Mouse (Mus musculus) cerebellum, adult 9-11 months (tissue): ENCODE measurements around the gene Usp15.

ENCODE experiments used
- DNase-seq: peaks from one replicate; pipeline ENCODE4 v3.0.0; 2022

Usp15 gene

GRCm38 (mm10) chr10:123100584-123100983 lies 96.2 kb downstream of the Usp15 start:
- no peak for DNase-seq

GRCm38 (mm10) chr10:123094504-123094903 lies 102.3 kb downstream of the Usp15 start:
- DNase-seq: no peak

DNA sequence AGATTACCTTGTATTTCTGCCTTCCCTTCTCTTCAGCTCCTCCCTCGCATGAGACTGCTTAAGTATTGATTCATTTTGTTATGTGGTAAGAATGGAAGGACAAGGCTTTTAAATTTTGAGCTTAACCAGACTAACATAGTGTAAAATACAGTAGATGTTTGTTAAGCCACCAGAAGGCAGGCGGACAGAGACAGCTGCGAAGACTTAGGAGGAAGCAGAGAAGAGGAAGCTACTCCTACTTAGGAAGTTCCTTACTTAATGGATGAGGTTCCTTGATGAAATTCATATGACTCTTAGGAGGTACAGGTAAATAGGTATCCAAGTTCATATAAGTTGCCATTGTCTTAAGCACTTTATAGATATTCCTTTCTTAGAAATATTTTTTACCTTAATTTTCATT lies 104.2 kb downstream of the Usp15 start:
- DNase-seq: no peak

DNA sequence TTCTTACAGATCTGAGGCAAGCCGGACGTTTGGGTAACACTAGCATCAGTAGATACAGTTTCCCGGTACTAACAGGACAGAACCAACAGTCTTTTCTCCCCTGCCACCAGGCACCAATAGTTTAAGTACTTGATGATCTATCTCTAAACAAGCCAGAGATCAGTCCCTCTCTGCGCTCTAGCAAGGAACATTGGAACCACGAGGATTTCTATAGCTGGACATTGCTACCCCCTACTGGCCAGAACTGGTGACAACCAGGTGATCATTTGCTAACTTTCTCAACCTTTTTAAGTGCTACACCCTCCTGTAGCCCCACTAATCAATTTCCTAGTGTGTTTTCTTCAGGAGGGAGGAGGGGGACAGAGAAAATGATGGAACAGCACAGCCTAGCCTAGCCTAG lies 105.1 kb downstream of the Usp15 start:
- DNase-seq: no peak

DNA sequence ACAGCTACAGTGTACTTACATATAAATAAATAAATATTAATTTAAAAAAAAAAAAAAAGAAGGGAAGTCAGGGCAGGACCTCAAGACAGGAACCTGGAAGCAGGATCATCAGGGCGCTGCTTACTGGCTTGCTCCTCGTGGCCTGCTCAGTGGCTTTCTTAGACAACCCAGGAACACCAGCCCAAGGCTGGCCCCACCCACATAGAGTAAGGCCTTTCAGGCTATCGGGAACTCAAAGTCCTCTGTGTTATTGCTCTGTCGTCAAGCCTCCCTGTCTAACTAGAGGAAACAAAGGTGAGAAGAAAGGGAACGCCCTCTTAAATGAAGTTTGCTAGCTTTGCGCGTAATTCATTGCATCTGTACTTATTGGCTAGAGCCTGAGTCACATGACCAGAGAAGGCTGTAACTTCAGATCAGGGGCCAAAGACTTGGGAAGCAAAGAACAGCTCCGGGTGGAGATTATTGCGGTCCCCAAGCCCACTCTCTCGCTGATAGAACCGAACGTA lies 107.3 kb downstream of the Usp15 start:
- no peak for DNase-seq

- no peak for DNase-seq
Observed at GRCm38 (mm10) chr10:123086847-123087246, 109.9 kb downstream of the Usp15 start.

- no peak for DNase-seq
Observed at GRCm38 (mm10) chr10:123084900-123085641, 111.7 kb downstream of the Usp15 start.

DNA sequence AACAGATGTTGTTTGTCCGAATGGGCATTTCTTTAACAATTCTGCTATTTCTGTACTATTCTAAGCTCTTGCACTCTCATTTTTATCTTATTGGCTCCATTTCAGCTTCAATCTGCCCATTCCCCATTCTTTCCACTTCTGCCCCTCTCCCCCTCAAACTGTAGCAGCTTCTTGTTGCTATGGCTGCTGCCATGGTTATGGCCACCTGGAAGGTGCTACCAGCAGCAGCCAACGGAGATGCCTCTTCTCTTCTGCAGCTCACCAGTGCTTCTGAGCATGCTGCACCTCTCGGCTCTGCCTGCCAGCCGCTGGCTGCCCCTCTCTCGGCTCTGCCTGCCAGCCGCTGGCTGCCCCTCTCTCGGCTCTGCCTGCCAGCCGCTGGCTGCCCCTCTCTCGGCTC lies 112.5 kb downstream of the Usp15 start:
- DNase-seq: no peak

GRCm38 (mm10) chr10:123076245-123077023 lies 120.4 kb downstream of the Usp15 start, which contains the start of gene Mon2:
Gene Mon2 (minus strand): TSS chr10:123076505.
- peak; percentile 97 for DNase-seq

DNA sequence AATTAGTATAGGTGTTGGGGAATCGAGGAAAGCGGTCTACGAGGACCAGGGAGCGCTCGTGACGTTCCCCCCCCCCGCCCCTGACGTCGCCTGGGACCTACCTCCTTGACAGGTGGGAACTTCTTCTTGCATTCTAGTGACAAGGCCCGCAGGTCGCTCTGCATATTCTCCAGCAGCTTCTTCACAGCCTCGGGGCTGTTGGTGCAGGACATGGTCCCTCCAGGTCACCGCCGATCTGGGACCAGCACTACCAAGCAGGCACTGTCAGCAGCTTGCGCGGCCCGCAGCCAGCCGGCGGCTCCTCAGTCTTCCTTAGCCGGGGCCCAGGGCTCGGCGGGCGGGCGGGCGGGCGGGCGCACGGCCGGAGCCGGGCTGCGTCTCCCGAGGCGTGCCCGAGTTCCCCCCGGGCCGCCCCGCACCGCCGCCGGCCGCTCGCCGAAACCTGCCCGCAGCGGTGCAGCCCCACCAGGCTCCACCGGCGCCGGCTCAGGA lies 121.0 kb downstream of the Usp15 start:
- peak; percentile 71 for DNase-seq

- DNase-seq: no peak
Observed at GRCm38 (mm10) chr10:123071997-123072396, 124.8 kb downstream of the Usp15 start.

DNA sequence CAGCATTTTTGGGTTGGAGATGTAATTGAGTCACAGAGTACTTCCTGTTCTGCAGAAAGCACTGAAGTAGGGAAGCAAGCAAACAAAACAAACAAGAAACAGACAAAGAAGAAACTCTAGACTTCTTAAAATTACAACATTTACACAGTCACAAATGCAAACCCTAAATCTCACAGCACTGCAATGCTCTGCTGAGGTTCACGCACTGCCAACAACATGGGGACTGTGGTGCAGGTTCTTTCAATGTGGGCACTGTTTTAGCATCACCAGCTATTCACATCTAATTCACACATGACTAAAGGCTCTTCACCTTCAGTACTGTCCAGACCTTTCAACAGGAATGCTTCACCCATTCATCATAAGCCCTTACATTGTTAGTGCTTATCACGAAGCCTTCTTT lies 133.8 kb downstream of the Usp15 start:
- DNase-seq: no peak

GRCm38 (mm10) chr10:123060831-123061230 lies 136.0 kb downstream of the Usp15 start:
- no peak for DNase-seq

DNA sequence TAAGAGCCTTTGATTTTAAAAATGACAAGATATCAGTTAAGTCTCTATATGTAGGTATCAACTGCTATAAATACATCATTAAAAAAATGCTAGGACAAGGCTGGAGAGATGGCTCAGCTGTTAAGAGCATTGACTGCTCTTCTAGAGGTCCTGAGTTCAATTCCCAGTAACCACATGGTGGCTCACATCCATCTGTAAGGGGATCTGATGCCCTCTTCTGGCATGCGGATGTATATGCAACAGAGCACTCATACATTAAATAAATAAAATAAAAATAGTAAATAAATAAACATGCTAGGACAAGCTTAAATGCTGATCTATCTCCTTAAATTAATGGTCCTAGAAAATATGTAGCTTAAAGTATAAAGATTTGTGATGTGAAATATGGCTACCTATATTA lies 139.7 kb downstream of the Usp15 start:
- no peak for DNase-seq

DNA sequence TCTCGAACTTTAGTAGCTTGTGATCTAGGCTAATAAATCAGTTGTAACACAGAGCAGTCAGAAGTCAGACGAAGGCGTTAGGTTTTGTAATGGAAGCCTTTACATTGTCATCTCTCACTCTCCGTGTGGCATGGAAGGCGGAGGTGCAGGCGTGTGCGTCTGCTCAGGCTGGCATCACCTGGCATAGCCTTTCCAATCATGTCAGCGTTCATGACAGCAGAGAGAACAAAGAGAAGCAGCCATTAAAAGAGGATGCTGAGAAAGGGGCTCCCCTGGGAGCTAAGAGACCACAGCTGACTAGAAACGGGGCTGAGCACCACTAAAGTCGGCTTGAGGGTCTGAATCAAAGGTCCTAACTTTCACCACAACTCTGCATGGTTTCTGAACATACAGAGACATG lies 140.3 kb downstream of the Usp15 start:
- DNase-seq: no peak

DNA sequence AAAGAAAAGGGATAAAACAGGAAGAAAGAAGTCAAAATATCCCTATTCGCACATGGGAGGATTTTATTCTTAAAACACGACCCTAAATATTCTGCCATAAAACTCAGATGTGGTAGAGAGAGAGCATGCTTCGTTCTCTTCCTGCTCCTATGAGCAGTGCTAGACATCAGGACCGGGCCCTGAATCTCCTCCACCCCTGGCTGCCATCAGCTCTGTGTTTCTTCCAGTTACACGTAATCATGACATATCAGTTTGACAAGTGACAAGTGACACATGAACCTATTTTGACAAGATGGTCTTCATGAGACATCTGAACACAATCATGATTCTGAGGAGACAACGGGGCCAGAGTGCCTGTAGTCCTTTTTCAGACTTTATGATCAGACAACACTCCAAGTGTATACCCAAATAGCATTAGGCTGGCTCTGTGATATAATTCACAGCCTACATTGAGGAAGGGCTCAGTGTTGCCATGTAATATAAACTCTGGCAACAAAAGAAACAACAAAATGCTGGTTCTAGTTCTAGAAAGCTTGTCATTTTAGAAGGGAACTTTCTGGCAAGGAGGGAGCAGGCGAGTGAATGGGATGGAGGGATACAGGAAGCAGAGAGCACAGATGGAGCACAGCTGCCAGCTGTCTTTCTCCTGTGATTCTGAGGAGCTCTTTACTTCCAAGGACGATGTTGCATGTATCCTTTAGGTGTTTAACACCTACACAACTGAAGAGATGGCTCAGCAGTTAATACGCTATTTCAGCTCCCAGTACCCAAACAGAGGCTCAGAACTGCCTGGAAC lies 141.4 kb downstream of the Usp15 start:
- DNase-seq: no peak
